Mouse (Mus musculus): ENCODE data around the gene Rabgap1l.

DNA sequence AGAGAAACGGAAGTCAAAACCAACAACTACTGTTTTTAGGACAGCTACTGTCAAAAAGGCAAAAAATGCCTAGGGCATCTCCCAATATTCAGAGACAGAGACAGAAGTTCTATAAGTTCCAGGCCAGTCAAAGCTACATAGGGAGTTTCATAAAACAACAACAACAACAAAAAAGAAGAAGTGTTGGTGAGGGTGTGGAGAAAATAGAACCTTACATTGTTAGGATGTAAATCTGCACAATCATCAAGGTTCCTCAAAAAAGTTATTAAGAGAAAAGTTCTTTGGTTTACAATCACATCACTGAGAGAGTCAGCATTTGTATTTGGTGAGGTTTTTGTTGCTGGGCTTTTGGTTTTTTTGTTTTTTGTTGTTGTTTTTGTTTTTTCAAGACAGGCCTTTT is 472.3 kb downstream of the Rabgap1l start:
- TF ChIP-seq CTCF (IDR thresholded peaks at IDR 0.05; ENCODE audit: borderline replicate concordance, extremely low read depth, insufficient read depth, insufficient read length) (no peak), POLR2A (IDR thresholded peaks at IDR 0.05; ENCODE audit: borderline replicate concordance, extremely low read depth, insufficient read depth, insufficient read length, poor library complexity, severe bottlenecking) (no peak)

All from brain, embryonic 14.5 days (tissue).